Mouse (Mus musculus) Patski (cell line): ENCODE measurements around the gene Spag17. TPM values are rescaled to one million over a fixed set of nuclear protein-coding genes. Genes with fewer than 3 reads are reported as not detected.
"Not testable (repeated sequence)": the region's sequence is repeated elsewhere in the genome, so short reads cannot be mapped to it uniquely, and the experiment has no call there.

Source experiments
- ATAC-seq: fragments of 100-300 bp; one replicate; pipeline ENCODE4 v1.8.0; 2021
- CTCF ChIA-PET: fragments of 350-600 bp; sonication (Branson Sonifier 250); formaldehyde crosslinking; loops from one replicate; lab custom pipeline; 2022; ENCODE audit warnings: inconsistent platforms; lab: Charles Lee
- POLR2A ChIA-PET: fragments of 350-600 bp; sonication (Branson Sonifier 250); formaldehyde crosslinking; loops from one replicate; lab custom pipeline; 2022; ENCODE audit warnings: antibody characterized with exemption, inconsistent platforms; lab: Charles Lee
- DNase-seq: peaks from one replicate; pipeline ENCODE4 v3.0.0-alpha.2; 2011; ENCODE audit warnings: low read depth, low spot score
- H3K27me3 ChIP-seq: fragments of 371-371 bp; one replicate; pipeline ENCODE4 v1.5.1; 2021
- CTCF ChIP-seq: fragments of 100-300 bp; IDR thresholded peaks from one replicate; pipeline ENCODE4 v1.5.1; 2021
- in situ Hi-C: fragments of 300-500 bp; cut with MboI; formaldehyde crosslinking; loops from 3 replicates; pipeline ENCODE4 v1.11.1; 2018; ENCODE audit warnings: low pct_unique_long_range_greater_than_20kb, mixed read lengths
- polyA plus RNA-seq: library from polyadenylated mRNA; unstranded; gene quantifications from one replicate; pipeline ENCODE4 v1.2.3, GENCODE M21; 2021

Gene Spag17
- polyA plus RNA-seq = 0.06 TPM

DNA sequence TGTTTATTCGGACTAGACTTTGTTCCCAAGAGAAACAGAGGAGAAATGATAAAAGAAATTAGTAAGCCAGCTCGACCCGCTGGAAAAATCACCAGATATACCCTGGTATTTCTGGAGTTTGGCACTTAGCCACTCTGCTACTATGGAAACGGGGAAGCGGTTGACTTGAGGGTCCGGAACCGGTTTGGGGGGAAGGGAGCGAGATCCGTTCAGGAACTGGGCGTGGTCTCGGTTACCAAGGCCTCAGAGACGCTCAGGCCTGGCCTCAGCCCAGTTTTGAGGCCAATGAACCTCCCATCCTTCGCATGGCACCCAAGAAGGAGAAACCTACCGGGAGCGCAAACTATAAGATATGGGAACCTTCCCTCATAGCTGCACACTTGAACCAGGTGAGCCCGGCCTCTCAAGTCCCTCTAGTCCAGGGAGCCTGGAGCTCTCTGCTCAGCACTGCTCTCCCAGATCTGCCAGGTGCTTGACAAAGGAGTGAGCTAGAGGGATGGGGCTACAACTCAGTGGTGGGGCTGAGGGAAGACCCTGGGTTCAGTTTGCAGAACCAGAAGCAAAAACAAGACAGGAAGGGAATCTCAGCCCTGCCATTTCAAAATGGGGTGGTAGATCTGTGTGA is at the start of gene Spag17:
Gene Spag17 (plus strand): TSS at position 220 of the 625 bp plus-strand sequence.
- CTCF ChIA-PET = no interaction called here
- TF ChIP-seq CTCF = no peak
- DNase-seq (no peak), ATAC-seq (no peak)
- POLR2A ChIA-PET = no interaction called here
- in situ Hi-C loops = no loop called here
- no peaks in the 10 kb centered on the region for H3K27me3 ChIP-seq

DNA sequence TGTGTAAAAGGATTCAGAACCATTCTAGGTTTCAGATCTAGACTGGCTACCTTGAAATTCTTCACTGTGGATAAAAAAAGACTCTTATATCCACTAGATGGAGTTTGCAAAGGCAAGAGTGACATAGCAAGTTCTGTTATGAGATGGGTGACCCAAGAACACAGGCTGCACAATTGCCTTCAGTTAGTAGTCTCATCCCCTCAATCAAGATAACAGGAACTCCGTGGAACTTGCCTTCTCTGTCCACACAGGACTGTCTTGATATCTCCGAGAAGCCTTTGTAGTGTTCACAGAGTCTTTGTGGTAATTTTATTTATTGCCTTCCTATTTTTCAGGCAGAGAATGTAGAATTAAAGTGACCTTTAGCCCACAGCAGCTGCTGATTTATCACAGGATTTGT is 42.9 kb upstream of the Spag17 start:
- no peak for TF ChIP-seq CTCF
- no peak for ATAC-seq
- H3K27me3 ChIP-seq = no peaks in the 10 kb centered on the region
- in situ Hi-C loops = no loop called here
- POLR2A ChIA-PET = no interaction called here
- no peak for DNase-seq
- CTCF ChIA-PET = interaction anchor here (0.7 to 2.1 kb wide), 2 partner anchors 10 to 13 kb away, joined by 3 to 5 read pairs; no protein-coding TSS in a partner anchor

DNA sequence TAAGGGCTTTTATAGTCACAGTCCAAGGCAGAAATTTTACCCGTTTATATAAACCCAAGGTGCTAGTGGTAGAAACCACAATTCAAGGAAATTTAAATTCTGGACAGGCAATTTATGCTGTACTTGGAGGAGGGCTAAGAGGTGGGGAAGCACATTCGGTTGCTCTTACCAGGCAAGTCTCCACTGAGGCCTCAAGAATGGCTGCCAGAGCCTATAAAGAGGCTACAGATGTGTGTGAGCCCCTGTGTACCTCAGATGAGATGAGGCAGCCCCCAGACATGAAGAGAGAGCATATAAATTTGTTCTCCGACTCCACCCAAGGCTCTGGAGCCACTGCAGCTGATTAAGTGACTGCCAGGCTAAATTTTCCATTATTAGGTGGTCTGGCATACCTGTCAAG is 42.4 kb upstream of the Spag17 start:
- no peaks in the 10 kb centered on the region for H3K27me3 ChIP-seq
- in situ Hi-C loops = no loop called here
- no peak for DNase-seq
- POLR2A ChIA-PET = no interaction called here
- CTCF ChIA-PET = no interaction called here
- no peak for TF ChIP-seq CTCF
- ATAC-seq = no peak

DNA sequence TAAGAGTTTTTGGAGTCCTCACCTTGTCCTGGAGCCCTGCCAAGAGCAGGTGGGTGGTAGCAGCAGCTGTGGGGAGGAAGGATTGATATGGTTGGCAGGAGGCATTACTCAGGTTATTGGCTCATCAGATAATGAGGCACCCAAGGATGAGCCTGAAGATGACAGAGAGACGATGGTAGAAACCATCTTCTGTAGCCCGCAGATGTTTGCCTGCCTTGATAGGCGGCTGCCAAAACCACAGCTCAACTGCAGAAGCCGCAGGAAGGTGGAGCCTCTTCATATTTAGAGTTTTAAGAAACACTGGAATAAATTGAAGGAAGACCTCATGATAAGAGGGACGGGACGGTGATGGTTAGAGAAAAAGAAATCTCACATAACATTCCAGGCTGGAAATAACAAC is 42.0 kb upstream of the Spag17 start:
- POLR2A ChIA-PET = interaction anchor here (1.2 kb wide), 1 partner anchor 25 kb away, joined by 4 read pairs; no protein-coding TSS in a partner anchor

DNA sequence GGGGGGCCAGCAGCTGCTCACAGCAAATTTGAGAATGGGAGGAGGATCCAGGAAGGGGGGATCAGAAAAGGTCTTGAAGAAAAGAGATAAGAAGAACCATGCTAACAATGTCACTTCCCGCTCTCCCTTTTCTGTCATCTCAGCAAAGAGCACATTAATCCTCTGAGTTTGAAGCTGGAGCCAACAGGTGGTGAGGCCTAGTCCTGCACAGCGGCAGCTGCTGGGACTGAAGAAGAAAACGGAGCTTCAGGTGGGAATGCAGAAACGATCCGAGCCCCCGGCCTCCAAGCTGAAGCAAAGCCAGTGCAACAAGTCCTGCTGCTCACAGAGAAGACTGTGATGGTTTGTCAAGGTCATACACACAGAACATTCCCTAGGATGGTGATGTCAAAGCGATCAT is 34.3 kb upstream of the Spag17 start:
- in situ Hi-C loops = no loop called here
- POLR2A ChIA-PET = no interaction called here
- DNase-seq = no peak
- TF ChIP-seq CTCF = no peak
- CTCF ChIA-PET = interaction anchor here (1.2 kb wide), 1 partner anchor 93 kb away, joined by 3 read pairs; no protein-coding TSS in a partner anchor
- ATAC-seq = no peak
- H3K27me3 ChIP-seq = no peaks in the 10 kb centered on the region

More for the DNA sequence above, 42.0 kb upstream of the Spag17 start:
- ATAC-seq (no peak), DNase-seq (no peak)
- no peak for TF ChIP-seq CTCF
- in situ Hi-C loops = no loop called here
- no peaks in the 10 kb centered on the region for H3K27me3 ChIP-seq
- CTCF ChIA-PET = interaction anchor here (1.6 kb wide), 1 partner anchor 928 kb away, joined by 4 read pairs; no protein-coding TSS in a partner anchor

DNA sequence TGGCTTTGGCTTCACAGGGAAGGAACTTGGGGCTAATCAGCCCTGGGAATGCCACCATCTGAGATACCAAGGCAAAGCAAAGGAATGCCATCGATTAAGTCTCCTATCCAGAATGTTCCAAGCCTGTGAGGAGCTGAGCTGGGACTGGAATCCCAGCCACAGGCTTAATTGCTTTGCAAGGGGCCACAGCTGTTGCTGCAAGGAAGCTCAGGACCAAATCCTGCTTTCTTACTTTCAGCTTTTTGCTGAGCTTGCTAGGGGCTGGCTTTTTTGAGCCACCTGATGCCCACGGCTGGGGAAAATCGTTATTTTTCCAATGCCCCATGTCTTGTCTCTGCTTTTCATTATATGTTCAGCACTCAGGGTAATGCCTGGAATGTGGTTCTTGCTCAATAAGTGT is 30.6 kb upstream of the Spag17 start:
- in situ Hi-C loops = no loop called here
- TF ChIP-seq CTCF = no peak
- POLR2A ChIA-PET = no interaction called here
- no peaks in the 10 kb centered on the region for H3K27me3 ChIP-seq
- CTCF ChIA-PET = interaction anchor here (1.4 to 1.7 kb wide), 3 partner anchors 8 to 35 kb away, joined by 3 to 4 read pairs (median 4); no protein-coding TSS in a partner anchor
- ATAC-seq (no peak), DNase-seq (no peak)

DNA sequence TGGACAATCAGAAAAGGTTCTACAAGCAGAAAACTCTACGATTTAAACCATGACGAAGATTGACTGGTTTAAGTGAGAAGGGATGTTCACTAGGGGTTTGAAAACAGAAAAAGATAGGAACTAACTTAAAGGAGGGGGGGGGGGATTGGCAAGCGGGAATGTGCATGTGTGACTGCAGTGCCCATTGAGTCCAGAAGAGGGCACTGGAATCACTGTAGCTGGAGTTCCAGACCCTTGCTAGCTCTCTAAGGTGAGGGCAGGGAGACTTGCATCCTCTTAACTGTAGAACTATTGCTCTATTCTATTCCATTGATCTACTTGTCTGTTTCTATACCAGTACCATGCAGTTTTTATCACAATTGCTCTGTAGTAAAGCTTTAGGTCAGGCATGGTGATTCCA is 26.3 kb upstream of the Spag17 start:
- ATAC-seq (no peak), DNase-seq (no peak)
- peak; percentile 56 for TF ChIP-seq CTCF
- ChIA-PET CTCF (no interaction called here), POLR2A (no interaction called here)
- in situ Hi-C loops = no loop called here
- H3K27me3 ChIP-seq = no peaks in the 10 kb centered on the region

DNA sequence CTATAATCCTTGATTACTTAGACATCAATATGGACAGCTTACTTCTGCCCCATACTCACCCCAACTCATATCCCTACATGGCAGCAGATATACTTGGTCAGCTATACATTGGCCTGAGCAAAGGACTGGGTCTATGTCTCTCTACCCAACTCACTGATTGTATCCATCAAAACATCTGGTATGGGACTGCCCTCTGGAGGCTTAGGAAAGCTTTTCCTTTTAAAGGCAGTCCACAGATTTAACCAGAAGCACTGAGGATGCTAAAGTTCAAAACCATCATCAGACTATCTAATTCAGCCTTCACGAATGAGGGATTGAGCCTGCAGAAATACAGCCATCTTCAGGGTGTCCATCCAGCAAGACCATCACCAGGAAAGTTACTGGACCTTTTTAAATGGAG is 20.5 kb upstream of the Spag17 start:
- DNase-seq = no peak
- ATAC-seq = no peak
- ChIA-PET CTCF (interaction anchor here (0.8 to 1.1 kb wide), 2 partner anchors 11 to 167 kb away, joined by 3 read pairs; no protein-coding TSS in a partner anchor), POLR2A (no interaction called here)
- TF ChIP-seq CTCF = peak; percentile 31
- in situ Hi-C loops = no loop called here
- H3K27me3 ChIP-seq = no peaks in the 10 kb centered on the region

DNA sequence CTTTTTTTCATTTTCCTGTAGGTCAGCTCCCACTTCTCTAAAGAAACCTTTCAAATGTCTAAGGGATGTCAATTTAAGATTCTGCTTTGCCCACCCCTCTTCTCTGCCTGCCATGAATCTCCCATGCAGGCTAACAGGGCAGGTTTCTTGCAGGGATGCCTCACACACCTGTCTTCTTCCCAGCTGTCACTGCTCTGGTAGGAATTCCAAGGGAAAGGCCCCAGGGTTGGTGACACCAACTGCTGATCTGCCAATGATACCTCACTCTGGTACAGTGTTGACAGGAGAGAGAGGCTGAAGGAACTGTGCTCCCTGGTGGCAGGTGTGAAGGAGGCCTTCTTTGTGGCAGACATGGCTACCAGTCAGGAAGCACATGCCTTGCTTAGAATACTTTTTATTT is 10.1 kb upstream of the Spag17 start:
- CTCF ChIA-PET = no interaction called here
- DNase-seq (no peak), ATAC-seq (no peak)
- TF ChIP-seq CTCF = no peak
- in situ Hi-C loops = no loop called here
- POLR2A ChIA-PET = no interaction called here
- no peaks in the 10 kb centered on the region for H3K27me3 ChIP-seq

DNA sequence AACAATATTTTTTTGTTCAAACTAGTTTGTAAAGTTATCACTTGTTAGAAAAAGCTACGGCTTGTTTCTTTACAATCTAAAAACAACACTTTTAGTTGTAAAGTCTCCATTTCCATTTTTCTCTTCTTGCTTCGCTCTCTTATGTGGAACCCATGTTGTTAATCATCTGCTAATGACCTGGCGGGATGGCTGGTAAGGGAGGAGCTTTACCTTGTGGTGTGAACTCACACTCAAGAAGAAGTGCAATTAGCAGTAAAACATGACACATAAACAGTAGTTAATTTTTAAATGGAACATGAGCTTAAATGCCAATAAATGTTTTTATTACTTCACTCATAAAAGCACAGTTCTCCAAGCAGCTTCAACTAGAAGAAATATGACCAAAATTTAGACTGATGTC is 3.7 kb upstream of the Spag17 start:
- POLR2A ChIA-PET = no interaction called here
- peak; percentile 34 for DNase-seq
- in situ Hi-C loops = no loop called here
- TF ChIP-seq CTCF = no peak
- no peak for ATAC-seq
- no peaks in the 10 kb centered on the region for H3K27me3 ChIP-seq
- CTCF ChIA-PET = interaction anchor here (1.0 to 1.8 kb wide), 3 partner anchors 9 to 41 kb away, joined by 3 to 4 read pairs (median 3); no protein-coding TSS in a partner anchor

DNA sequence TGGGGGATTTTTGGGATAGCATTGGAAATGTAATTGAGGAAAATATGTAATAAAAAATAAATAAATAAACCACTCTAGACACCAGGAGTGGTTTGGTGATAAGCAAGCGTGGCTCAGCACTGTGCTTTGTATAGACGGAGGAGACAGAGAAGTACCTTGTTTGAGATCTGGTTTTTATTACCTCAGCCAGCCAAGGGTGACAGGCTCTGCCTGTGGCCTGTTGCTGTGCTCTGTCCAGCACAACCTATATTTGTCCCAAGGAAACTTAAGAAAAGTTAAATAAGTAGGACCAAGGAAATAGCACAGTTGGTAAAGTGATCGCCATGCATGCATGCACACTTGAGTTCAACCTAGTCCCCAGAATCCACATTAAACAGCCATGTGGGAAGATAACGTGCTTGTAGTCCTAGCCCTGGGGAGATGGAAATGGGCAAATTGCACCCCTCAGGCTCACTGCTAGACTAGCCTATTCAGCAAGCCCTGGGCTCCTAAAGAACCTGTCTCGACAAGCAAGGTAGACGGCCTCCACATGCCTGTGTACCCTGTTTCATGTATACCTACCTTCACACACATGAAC is 1.1 kb upstream of the Spag17 start:
- CTCF ChIA-PET = no interaction called here
- in situ Hi-C loops = no loop called here
- DNase-seq (no peak), ATAC-seq (no peak)
- POLR2A ChIA-PET = no interaction called here
- no peak for TF ChIP-seq CTCF
- H3K27me3 ChIP-seq = no peaks in the 10 kb centered on the region

DNA sequence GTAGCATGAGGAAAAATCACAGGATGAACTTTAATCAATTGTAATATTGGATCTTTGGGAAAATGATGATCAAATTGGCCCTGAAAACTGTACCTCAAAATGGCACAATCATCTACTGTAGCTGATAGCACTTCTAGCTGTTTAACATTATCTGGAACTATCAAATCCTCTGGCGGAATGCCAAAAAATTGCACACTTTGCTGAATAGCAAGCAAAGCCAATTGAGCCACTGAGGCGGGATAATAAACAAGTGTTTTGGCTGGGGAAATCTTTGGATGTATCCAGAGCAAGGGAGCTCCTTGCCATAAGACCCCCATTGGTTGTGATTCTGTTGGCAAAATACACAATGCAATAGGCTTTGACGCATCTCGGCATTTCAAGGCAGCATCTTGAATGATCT is 9.5 kb downstream of the Spag17 start:
- H3K27me3 ChIP-seq, CTCF ChIA-PET, ATAC-seq, POLR2A ChIA-PET, in situ Hi-C loops, DNase-seq: not testable (repeated sequence)
